Mouse (Mus musculus) adrenal gland, postnatal 36 days (tissue): ENCODE data around the gene Olfr1350. TPM values are rescaled to one million over a fixed set of nuclear protein-coding genes. Genes with fewer than 3 reads are reported as not detected.
"Not testable (repeated sequence)": the region's sequence is repeated elsewhere in the genome, so short reads cannot be mapped to it uniquely, and the experiment has no call there.

Source experiments
- DNase-seq, 2 experiments: peaks; one replicate each; pipeline ENCODE4 v3.0.0; 2021; ENCODE audit warnings: mixed read lengths in 1 of 2
- long read RNA-seq, 2 experiments: library from polyadenylated mRNA; stranded (forward); transcript quantifications; one replicate each; pipeline ENCODE4 v2.0.0; 2021; ENCODE audit warnings: borderline sequencing depth in 2 of 2
- total RNA-seq, 2 experiments: library from RNA; stranded (reverse); gene quantifications; 2 replicates each; pipeline ENCODE4 v1.2.3; 2021

Gene Olfr1350
- not detected for total RNA-seq
- long read RNA-seq, experiment 1, result 0 reads
- long read RNA-seq, experiment 2, result 0 reads

GRCm38 (mm10) chr7:6564541-6564940 lies at the start of gene Olfr1350:
Gene Olfr1350 (plus strand): TSS chr7:6564841.
- no peak for DNase-seq

DNA sequence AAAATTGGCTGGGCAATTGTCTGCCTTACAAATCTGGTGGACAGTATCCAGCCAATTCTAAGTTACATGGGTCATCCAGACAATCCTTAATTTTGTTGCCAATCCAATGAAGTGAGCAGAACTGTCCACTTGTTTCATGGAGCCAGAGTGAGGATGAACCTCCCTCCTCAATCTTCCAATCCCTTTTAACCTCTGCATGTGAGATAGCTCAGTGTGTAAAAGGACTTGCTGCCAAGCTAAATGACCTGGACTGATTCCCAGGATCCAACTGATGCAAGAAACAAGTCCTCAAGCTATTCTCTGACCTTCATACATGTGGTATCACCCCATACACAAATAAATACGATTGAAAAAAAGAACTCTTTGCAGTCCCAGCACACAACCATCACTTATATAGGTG lies 43.0 kb upstream of the Olfr1350 start:
- DNase-seq, result no peak

- no peak for DNase-seq
These were observed 41.8 kb upstream of the Olfr1350 start, which contains the start of gene Olfr1349 for GRCm38 (mm10) chr7:6522850-6523249. Gene Olfr1349 (minus strand): TSS chr7:6522950.

DNA sequence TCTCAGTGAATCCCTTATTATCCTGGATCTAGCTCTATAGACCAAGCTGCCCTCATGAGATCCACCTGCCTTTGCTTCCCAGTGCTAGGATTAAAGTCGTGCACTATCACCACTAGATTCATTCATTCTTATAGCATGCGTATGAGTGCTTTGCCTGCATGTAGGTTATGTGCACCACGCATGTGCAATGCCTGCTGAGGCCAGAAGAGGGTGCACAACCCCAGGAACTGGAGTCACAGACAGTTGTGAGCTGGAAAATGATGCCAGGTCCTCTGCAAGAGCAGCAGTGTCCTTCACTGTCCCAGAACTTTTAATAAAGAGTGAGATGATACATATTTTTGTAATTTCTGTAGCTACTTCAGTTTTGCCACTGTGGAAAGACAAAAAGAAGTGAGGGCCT lies 39.6 kb upstream of the Olfr1350 start:
- DNase-seq, result no peak

- DNase-seq, result no peak
These were observed 38.5 kb upstream of the Olfr1350 start for GRCm38 (mm10) chr7:6526141-6526540.

DNA sequence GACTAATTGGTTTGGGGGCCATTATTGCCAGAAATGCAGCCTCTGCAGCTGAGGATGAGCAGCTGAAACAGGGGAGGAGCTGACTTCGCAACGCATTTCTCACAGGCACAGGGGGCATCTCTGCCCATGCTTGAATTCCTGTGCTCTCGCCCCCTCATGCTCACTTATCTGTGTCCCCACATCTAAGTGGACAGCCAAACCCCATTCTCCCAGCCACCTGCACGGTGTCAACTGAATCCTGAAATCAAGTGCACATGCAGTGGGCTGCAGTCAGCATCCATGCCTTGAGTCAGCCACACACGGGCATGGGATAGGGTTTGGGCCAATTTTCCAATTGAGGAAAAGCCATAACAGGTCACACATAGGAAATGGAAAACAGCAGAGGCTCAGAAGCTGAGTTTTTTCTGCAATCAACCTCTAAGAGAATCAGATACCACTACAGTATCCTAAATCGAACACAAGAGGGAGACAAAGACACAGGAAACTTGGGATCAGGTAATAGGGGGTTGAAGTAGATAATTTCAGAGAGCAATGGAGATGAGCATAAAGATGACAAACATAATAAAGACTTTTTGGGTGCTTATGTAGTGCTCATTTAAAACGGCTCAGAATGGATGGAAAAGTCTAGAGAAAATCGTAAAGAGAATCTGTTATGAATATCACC lies 21.6 kb downstream of the Olfr1350 start:
- DNase-seq, result no peak

- not testable (repeated sequence) for DNase-seq
These were observed 24.1 kb downstream of the Olfr1350 start for GRCm38 (mm10) chr7:6588766-6589165.

- no peak for DNase-seq
These were observed 38.7 kb downstream of the Olfr1350 start for GRCm38 (mm10) chr7:6603331-6603730.

Other genes starting within 250 kb of the Olfr1350 start
- 1 to 10 TPM; 2.1 to 3.2 TPM for gene Zfp583, start 233.6 kb upstream of the Olfr1350 start, total RNA-seq
- gene Gm3854, start 221.1 kb upstream of the Olfr1350 start, total RNA-seq, result under 1 TPM; 0.70 to 0.79 TPM
- 1 to 10 TPM; 1.8 to 3.2 TPM for gene Zfp78, start 201.6 kb upstream of the Olfr1350 start, total RNA-seq
- gene Zfp28, start 181.5 kb upstream of the Olfr1350 start, total RNA-seq, result 1 to 10 TPM; 2.2 to 2.8 TPM
- gene Smim17, start 166.1 kb upstream of the Olfr1350 start, total RNA-seq, result under 1 TPM; 0.13 to 0.66 TPM
- not detected for gene Gm20715, start 154.6 kb upstream of the Olfr1350 start, total RNA-seq
- gene Olfr1344, start 126.2 kb upstream of the Olfr1350 start, total RNA-seq, result not detected
- not detected for gene Olfr1336, start 108.7 kb upstream of the Olfr1350 start, total RNA-seq
- gene Olfr1346, start 97.7 kb upstream of the Olfr1350 start, total RNA-seq, result not detected
- gene Olfr5, start 77.9 kb upstream of the Olfr1350 start, total RNA-seq, result not detected
- not detected for gene Olfr1347, start 65.1 kb upstream of the Olfr1350 start, total RNA-seq
- gene Olfr1348, start 56.1 kb upstream of the Olfr1350 start, total RNA-seq, result not detected
- gene Olfr1349, start 41.9 kb upstream of the Olfr1350 start, total RNA-seq, result not detected
- 1 to 10 TPM; 5.4 to 5.6 TPM for gene Zim1, start 131.6 kb downstream of the Olfr1350 start, total RNA-seq
- gene Peg3, start 165.6 kb downstream of the Olfr1350 start, total RNA-seq, result 10 to 100 TPM; 37.8 to 39.2 TPM
- gene Usp29, start 165.7 kb downstream of the Olfr1350 start, total RNA-seq, result 1 to 10 TPM in 1 of 2 experiments, under 1 TPM in 1; 0.99 to 1.3 TPM